Mouse (Mus musculus) embryonic facial prominence, embryonic 11.5 days (tissue): ENCODE data around the gene Arhgap44. TPM values are rescaled to one million over a fixed set of nuclear protein-coding genes. Genes with fewer than 3 reads are reported as not detected.

Experiments
- ATAC-seq: fragments of 200-750 bp; cut with Nextera tagmentation; replicated peaks from 2 replicates; pipeline ENCODE4 v1.8.0; 2017; ENCODE audit warnings: low read depth; ENCODE audit not compliant: insufficient number of reproducible peaks, low FRiP score, low TSS enrichment
- DNase-seq: peaks from one replicate; pipeline ENCODE4 v3.0.0-alpha.2; 2015; ENCODE audit warnings: low spot score
- H3K27ac ChIP-seq: fragments of 300-500 bp; sonication (generic); replicated peaks from 2 replicates; pipeline ENCODE4 v1.5.1; 2014; ENCODE audit warnings: mild to moderate bottlenecking, low read depth, low read length, control low read depth
- H3K27me3 ChIP-seq: fragments of 300-500 bp; sonication (generic); 2 replicates; pipeline ENCODE4 v1.6.1; 2014; ENCODE audit warnings: mild to moderate bottlenecking, low read length, moderate library complexity, mixed read lengths; ENCODE audit not compliant: control insufficient read depth, insufficient read depth
- H3K36me3 ChIP-seq: fragments of 300-500 bp; sonication (generic); replicated peaks from 2 replicates; pipeline ENCODE4 v1.6.1; 2014; ENCODE audit warnings: low read depth, mild to moderate bottlenecking, low read length, moderate library complexity, mixed read lengths; ENCODE audit not compliant: control insufficient read depth, insufficient read depth
- H3K4me1 ChIP-seq: fragments of 300-500 bp; sonication (generic); 2 replicates; pipeline ENCODE4 v1.6.1; 2014; ENCODE audit warnings: low read length, mixed read lengths; ENCODE audit not compliant: control insufficient read depth, insufficient read depth
- H3K4me2 ChIP-seq: fragments of 300-500 bp; sonication (generic); 2 replicates; pipeline ENCODE4 v1.6.1; 2014; ENCODE audit warnings: low read depth, mild to moderate bottlenecking, control low read depth, low read length, moderate library complexity
- H3K4me3 ChIP-seq: fragments of 300-500 bp; sonication (generic); 2 replicates; pipeline ENCODE4 v1.5.1; 2014; ENCODE audit warnings: low read depth, low read length, control low read depth
- H3K9ac ChIP-seq: fragments of 300-500 bp; sonication (generic); replicated peaks from 2 replicates; pipeline ENCODE4 v1.6.1; 2014; ENCODE audit warnings: mild to moderate bottlenecking, control low read depth, low read length
- H3K9me3 ChIP-seq: fragments of 300-500 bp; sonication (generic); replicated peaks from 2 replicates; pipeline ENCODE4 v1.6.1; 2016; ENCODE audit warnings: mild to moderate bottlenecking, low read length, inconsistent platforms, mixed read lengths; ENCODE audit not compliant: control insufficient read depth
- WGBS: fragments of 180-500 bp; shearing (Covaris S2); extraction: QIAGEN DNeasy Blood & Tissue Kit; methylation state at CpG from one replicate; pipeline ENCODE4 v1.1.7; 2014; 5-methylcytosine and 5-hydroxymethylcytosine counted together
- polyA plus RNA-seq: library from polyadenylated mRNA; unstranded; fragments of >200 nt; fragmentation: Nextera tagmentation; extraction: Ambion mirVana; gene quantifications from 2 replicates; pipeline ENCODE4 v1.2.1, GENCODE M21; 2014

Arhgap44 gene
- polyA plus RNA-seq = 3.3 and 4.2 TPM in 2 replicates

GRCm38 (mm10) chr11:65162767-65163120 is at the start of gene Arhgap44:
TSS of gene Arhgap44 (minus strand) at chr11:65162961.
- ATAC-seq (peak; percentile 93), DNase-seq (peak; percentile 85)
- Histone ChIP-seq H3K27me3 (no peaks in the 10 kb centered on the region; the same call in 1 of the 2 replicates), H3K4me3 (peak within 1 kb of the TSS; percentile 72), H3K9ac (peak within 1 kb of the TSS; percentile 89), H3K4me1 (no peaks in the 10 kb centered on the region), H3K4me2 (peak within 1 kb of the TSS; percentile 95), H3K36me3 (no peaks in the 10 kb centered on the region), H3K9me3 (no peaks in the 10 kb centered on the region), H3K27ac (no peak within 1 kb of the TSS)
- under 1% methylated on average over 26 of the region's 27 CpGs for WGBS

GRCm38 (mm10) chr11:65211701-65212100 is 48.9 kb upstream of the Arhgap44 start:
- Histone ChIP-seq H3K9me3 (no peaks in the 10 kb centered on the region), H3K4me1 (no peaks in the 10 kb centered on the region), H3K4me3 (no peak overlapping the region), H3K4me2 (no peak overlapping the region), H3K27me3 (no peaks in the 10 kb centered on the region), H3K36me3 (no peaks in the 10 kb centered on the region), H3K9ac (no peak overlapping the region), H3K27ac (no peak overlapping the region)
- ATAC-seq = no peak
- DNase-seq = no peak
- 76% methylated on average over 6 of the region's 6 CpGs for WGBS

- no peaks in the 10 kb centered on the region for H3K9me3 ChIP-seq
- ATAC-seq (no peak), DNase-seq (peak; percentile 6)
- no peak overlapping the region for H3K27ac ChIP-seq
- no peak overlapping the region for H3K4me2 ChIP-seq
- H3K27me3 ChIP-seq = no peaks in the 10 kb centered on the region
- H3K9ac ChIP-seq = no peak overlapping the region
- no peaks in the 10 kb centered on the region for H3K4me1 ChIP-seq
- 40% methylated on average over 6 of the region's 6 CpGs for whole genome bisulfite sequencing
- H3K36me3 ChIP-seq = no peaks in the 10 kb centered on the region
- H3K4me3 ChIP-seq = no peak overlapping the region
These were observed 46.7 kb upstream of the Arhgap44 start for GRCm38 (mm10) chr11:65209441-65209840.

- WGBS = 82% methylated on average over 5 of the region's 5 CpGs
- Histone ChIP-seq H3K27me3 (no peaks in the 10 kb centered on the region), H3K4me2 (no peak overlapping the region), H3K9ac (no peak overlapping the region), H3K27ac (no peak overlapping the region), H3K9me3 (no peaks in the 10 kb centered on the region), H3K4me1 (no peaks in the 10 kb centered on the region), H3K4me3 (no peak overlapping the region), H3K36me3 (no peaks in the 10 kb centered on the region)
- ATAC-seq (no peak), DNase-seq (no peak)
These were observed 42.5 kb upstream of the Arhgap44 start for GRCm38 (mm10) chr11:65205306-65205705.

- no peak for DNase-seq
- WGBS = 60% methylated on average over 13 of the region's 13 CpGs
- Histone ChIP-seq H3K36me3 (no peaks in the 10 kb centered on the region), H3K9ac (no peak overlapping the region), H3K9me3 (no peaks in the 10 kb centered on the region), H3K4me3 (no peak overlapping the region), H3K4me2 (no peak overlapping the region), H3K27ac (no peak overlapping the region), H3K27me3 (no peaks in the 10 kb centered on the region), H3K4me1 (no peaks in the 10 kb centered on the region)
- no peak for ATAC-seq
These were observed 41.9 kb upstream of the Arhgap44 start for GRCm38 (mm10) chr11:65204651-65205050.

- Histone ChIP-seq H3K27me3 (no peaks in the 10 kb centered on the region), H3K4me1 (no peaks in the 10 kb centered on the region), H3K4me2 (no peak overlapping the region), H3K27ac (no peak overlapping the region), H3K9ac (no peak overlapping the region), H3K9me3 (no peaks in the 10 kb centered on the region), H3K36me3 (no peaks in the 10 kb centered on the region), H3K4me3 (no peak overlapping the region)
- 83% methylated on average over 1 of the region's 1 CpGs for WGBS
- ATAC-seq (no peak), DNase-seq (no peak)
These were observed 40.3 kb upstream of the Arhgap44 start for GRCm38 (mm10) chr11:65203020-65203419.

- Histone ChIP-seq H3K27ac (no peak overlapping the region), H3K36me3 (no peaks in the 10 kb centered on the region), H3K9me3 (no peaks in the 10 kb centered on the region), H3K4me2 (no peak overlapping the region), H3K4me3 (no peak overlapping the region), H3K4me1 (no peaks in the 10 kb centered on the region), H3K9ac (no peak overlapping the region), H3K27me3 (no peaks in the 10 kb centered on the region)
- no peak for ATAC-seq
- DNase-seq = no peak
- WGBS = 43% methylated on average over 5 of the region's 5 CpGs
These were observed 39.5 kb upstream of the Arhgap44 start for GRCm38 (mm10) chr11:65202236-65202635.

- no peaks in the 10 kb centered on the region for H3K36me3 ChIP-seq
- no peak overlapping the region for H3K27ac ChIP-seq
- no peak overlapping the region for H3K4me2 ChIP-seq
- ATAC-seq = no peak
- no peak for DNase-seq
- H3K9me3 ChIP-seq = no peaks in the 10 kb centered on the region
- H3K4me3 ChIP-seq = no peak overlapping the region
- no peaks in the 10 kb centered on the region for H3K27me3 ChIP-seq
- H3K9ac ChIP-seq = no peak overlapping the region
- H3K4me1 ChIP-seq = no peaks in the 10 kb centered on the region
- WGBS = 84% methylated on average over 3 of the region's 3 CpGs
These were observed 35.3 kb upstream of the Arhgap44 start for GRCm38 (mm10) chr11:65198026-65198425.
